Mouse (Mus musculus) adrenal gland, adult 2 months (tissue): ENCODE measurements around the gene Hacd3. TPM values are rescaled to one million over a fixed set of nuclear protein-coding genes. Genes with fewer than 3 reads are reported as not detected.
"Not testable (repeated sequence)": the region's sequence is repeated elsewhere in the genome, so short reads cannot be mapped to it uniquely, and the experiment has no call there.

Experiments used
- DNase-seq: peaks from one replicate; pipeline ENCODE4 v3.0.0; 2021
- long read RNA-seq: library from polyadenylated mRNA; stranded (forward); transcript quantifications from one replicate; pipeline ENCODE4 v2.0.0, GENCODE M21; 2021
- polyA plus RNA-seq: library from polyadenylated mRNA; depleted of rRNA; stranded (reverse); fragments of >200 nt; gene quantifications from 2 replicates; pipeline ENCODE4 v1.2.3, GENCODE M21; 2012; rRNA removed
- total RNA-seq, 2 experiments: library from RNA; stranded (reverse); gene quantifications; 2 replicates each; pipeline ENCODE4 v1.2.3; 2021

The Hacd3 gene
- total RNA-seq: 100 to 1,000 TPM; 255 to 306 TPM
- 177 and 180 TPM in 2 replicates for polyA plus RNA-seq
- long read RNA-seq, transcript Hacd3-201 (11 exons, 2,709 nt): major isoform, 228 of 254 reads
- long read RNA-seq, partial matches to known transcripts: 15 of 254 reads
- long read RNA-seq, other reads (novel, unspliced or antisense): 11 of 254 reads

- DNase-seq: peak; percentile 95
Observed at GRCm38 (mm10) chr9:65020991-65021886, at the start of gene Hacd3. Gene Hacd3 (minus strand): TSS chr9:65021693.

GRCm38 (mm10) chr9:65070587-65070986 is 49.1 kb upstream of the Hacd3 start:
- DNase-seq: no peak

- no peak for DNase-seq
Observed at GRCm38 (mm10) chr9:65064251-65064650, 42.8 kb upstream of the Hacd3 start.

DNA sequence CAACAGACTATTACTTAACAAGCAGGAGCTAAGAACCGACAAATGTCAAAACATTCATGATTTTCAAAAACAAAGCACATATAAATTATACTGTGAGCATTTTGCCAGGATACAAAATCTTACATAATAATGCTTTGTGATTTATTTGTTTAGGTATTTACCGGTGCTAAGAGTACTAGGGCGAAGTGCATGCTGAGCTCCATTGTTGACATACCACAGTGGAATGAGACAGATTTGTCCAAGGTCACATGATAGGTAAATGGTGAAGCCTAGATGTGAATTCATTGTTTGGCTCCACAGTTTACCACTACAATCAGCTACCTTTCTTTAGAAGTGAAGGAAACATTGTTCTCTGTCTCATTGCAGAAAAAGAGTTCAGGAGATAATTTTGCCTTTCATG is 29.5 kb upstream of the Hacd3 start:
- DNase-seq: no peak

DNA sequence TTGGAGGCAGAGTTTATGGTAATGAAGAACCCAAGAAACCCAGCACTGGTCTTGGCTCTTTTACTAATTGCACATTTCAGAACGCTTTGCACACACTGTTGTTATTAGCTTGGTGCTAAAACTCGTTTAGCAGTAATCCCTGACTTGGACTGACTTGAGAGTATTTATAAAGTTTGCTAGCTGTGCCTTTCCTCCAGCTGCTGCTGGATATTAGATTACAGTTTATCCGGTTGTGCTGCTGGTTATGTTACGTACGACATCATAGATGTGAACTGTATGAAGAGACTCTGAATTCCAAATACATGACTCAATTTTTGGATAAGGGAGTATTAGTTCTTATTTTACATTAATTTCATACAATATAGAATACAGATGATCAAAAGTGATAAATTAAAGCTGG is 27.9 kb upstream of the Hacd3 start:
- DNase-seq: no peak

GRCm38 (mm10) chr9:65046993-65047392 is 25.5 kb upstream of the Hacd3 start:
- DNase-seq: no peak

DNA sequence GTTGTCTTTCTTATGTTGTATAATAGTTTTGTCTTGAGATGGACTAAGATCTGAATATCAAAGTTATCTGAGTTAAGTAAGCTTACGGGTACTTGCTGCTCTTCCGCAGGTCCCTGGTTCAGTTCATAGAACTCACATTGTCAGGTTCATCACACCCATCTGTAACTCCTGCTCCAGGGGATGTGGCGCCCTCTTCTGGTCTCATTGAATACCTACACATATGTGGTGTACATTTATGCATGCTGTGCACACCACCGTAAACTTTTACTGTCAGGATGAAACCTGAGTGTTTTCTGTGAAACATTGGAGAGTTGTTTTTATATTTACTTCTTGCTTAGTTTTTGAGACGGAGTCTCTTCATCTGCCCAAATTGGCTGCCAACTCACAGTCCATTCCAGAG is 19.9 kb upstream of the Hacd3 start:
- no peak for DNase-seq

GRCm38 (mm10) chr9:65036861-65037260 is 15.4 kb upstream of the Hacd3 start:
- no peak for DNase-seq

- peak; percentile 62 for DNase-seq
Observed at GRCm38 (mm10) chr9:65036456-65036855, 15.0 kb upstream of the Hacd3 start.

DNA sequence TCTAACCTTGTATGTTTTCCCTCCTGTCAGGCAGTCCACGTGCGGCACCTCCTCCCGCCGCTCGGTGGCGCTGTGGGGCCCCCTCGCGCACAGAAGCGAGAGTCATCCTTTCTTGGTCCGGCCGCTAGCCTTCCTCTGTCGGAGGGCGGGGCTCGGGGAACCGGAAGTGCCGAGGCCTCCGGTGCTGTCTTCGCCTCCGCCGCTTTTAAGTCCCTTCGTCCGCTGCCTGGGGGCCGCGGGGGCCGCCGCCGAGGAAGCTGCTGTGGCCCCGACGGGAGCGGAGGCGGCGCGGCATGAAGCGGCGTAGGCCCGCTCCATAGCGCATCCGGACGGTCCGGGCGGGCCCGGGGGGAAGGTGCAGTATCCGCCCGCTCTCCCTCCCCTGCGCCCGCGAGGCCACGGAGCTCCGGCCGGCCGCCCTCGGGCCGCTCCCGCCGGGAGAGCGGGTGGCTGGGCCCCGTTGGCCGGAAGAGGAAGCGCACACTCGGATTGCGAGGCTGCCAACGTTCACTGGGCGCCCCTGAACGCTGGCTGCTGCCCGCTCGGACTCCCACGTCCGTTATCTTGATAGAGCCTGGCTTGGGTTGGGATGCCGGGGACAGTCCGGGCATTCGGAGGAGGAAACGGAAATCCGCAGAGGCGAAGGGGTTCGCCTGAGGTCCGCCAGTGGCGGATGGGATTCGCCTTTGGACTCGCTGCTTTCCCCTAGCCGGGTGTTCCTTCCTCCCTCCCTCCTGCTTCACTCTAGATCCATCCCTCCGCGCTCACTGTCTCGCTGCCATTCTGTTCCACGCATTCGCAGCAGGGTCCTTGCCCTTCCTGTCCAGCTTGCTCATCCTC is 11.0 kb upstream of the Hacd3 start, which contains the start of gene Dpp8:
Gene Dpp8 (plus strand): TSS at position 146 of the 840 bp plus-strand sequence.
- DNase-seq: peak; percentile 96

DNA sequence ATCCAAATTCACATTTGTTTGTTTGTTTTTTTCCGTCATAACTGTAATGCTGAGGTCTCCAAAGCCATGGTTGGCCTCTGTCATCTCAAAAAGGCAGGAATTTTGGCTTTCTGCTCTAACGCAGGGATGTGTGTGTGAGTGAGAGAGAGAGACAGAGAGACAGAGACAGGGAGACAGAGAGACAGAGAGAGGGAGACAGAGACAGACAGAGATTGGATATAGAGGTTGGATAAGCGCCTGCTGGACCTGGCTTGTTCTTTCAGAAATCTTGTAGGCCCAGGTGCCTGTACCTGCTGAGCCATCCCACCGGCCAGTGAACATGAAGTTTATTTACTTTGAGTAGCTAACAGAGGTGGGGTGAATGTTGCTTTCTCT is 10.4 kb upstream of the Hacd3 start:
- DNase-seq: no peak

DNA sequence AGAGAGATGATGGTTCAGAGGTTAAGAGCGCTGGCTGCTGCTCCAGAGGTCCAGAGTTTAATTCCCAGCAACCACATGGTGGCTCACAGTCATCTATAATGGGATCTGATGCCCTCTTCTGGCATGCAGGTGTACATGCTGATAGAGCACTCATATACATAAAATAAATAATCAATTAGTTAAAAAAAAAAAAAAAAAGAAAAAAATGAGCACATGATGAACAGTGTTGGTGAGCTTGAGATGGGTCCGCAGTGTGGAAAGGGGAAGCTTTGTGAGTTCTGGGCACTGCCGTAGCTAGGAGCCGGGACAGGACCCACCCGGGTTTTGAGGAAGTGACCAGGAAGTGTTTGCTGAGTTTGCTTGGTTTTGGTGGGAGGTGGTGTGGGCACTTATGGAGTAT is 9.9 kb upstream of the Hacd3 start:
- DNase-seq: not testable (repeated sequence)

DNA sequence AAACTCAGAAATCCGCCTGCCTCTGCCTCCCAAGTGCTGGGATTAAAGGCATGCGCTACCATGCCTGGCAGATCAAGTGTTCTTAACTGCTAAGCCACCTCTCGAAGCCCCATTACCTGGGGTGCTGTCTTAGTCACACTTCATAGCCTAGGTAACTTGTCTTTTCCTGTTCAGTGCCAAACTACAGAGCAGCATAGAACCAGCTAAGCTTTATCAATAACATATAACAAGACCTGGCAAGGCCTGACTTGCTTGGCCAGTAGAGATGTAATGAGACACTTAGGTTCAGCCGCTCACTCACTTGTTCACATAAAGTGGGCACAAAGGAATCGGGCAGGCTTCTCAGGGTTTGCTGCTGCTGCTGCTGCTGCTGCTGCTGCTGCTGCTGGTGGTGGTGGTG is 6.8 kb upstream of the Hacd3 start:
- no peak for DNase-seq

DNA sequence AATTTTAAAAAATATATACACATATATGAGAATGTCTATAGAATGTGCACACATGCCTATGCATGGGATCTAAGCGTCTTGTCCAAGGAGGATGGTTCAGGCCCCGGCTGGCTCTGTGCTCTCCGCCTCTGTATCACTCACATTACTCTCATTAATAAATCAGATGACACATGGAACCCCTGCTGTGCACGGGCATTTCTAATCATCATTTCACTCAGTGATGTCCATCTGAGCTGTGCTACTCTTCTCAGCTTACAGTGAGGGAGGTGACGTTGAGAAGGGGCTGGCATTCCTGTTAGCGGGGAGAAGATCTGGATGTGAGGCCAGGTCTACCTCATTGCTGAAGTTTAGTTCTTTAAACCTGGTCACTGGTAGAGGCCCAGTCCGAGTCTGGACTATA is 5.7 kb upstream of the Hacd3 start:
- no peak for DNase-seq

DNA sequence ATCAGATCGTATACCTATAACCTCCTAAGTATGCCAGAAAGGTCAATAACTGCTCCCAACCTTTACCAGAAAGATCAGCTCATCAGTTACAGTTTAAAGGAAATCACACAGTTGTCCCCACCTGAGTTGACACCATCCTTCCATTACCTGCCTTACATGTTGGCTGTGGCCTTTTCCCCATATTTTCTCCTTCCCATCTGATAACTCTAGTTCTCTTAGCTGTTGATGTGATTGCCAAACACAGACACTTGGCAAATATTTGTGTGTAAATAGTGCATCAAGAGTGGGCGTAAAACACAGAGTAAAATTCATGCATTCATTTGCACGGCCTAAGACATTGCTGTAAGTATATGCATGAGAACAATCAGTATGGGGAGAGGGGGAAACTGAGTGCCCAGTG is 2.0 kb upstream of the Hacd3 start:
- no peak for DNase-seq

- peak; percentile 79 for DNase-seq
Observed at GRCm38 (mm10) chr9:65022580-65023135, 1.2 kb upstream of the Hacd3 start.

DNA sequence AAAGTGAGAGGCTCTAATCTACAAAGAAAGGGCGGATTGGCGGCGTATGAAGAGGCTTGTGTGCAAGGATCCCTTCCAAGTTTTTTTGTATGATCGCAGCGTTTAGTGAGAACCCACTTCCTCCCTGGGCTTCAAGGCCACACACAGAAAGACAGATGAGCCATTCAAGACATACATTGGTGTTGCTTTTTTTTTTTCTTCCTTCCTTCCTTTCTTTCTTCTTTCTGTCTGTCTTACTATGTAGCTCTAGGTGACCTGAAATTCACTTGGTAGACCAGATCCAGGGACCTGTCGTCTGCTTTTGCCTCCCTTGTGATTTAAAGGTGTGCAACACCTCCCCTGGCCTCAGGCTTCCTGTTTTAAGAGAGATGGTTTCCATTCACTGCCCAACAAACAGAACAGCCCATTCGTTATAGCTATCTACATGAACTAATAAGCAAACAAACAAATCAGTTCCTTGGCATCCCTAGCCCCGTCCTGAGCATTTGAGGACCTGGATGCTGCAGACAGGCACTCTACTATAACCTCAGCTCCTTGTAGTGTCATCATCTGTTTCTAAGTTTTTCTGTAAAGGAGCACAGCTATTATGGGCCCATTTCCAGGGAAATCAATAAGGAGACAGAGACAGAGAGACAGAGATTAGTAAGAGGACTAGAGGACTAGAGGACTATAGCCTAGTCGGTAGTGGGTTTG is 540 bp upstream of the Hacd3 start:
- DNase-seq: no peak

DNA sequence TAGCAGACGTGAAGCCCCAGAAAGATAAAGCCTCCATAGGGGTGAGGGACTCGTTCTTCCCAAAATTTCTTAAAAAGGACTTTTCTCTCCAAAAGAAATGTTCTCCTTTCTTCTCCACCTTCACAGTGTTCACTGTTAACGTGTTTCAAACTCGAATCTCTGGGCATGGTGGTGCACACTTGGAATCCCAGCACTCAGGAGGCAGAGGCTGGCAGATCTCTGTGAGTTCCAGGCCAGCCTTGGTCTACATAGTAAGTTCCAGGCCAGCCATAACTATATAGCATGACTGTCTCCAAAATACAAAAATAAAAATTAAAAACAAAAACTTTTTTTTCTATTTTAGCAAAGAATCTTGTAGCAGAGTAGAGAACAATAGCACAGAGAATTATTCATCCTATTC is 1.4 kb downstream of the Hacd3 start:
- no peak for DNase-seq

DNA sequence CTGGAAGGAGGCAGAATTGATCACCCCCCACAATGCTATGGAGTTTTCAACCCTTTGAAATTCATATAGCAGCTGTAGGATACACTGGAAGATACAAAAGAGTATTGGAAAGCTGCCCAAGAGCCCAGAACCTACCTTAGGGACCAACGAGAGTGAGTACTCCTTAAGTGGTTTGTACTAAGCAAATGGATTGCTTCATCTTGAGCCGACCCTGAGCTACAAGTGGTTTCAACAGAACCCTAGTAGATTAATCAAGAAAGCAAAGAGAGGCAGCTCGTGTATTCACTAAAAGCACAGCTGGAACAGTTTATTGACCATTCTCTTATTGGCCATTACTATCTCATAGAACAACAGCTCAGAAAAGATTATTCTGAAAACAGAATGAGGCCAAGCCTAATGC is 2.3 kb downstream of the Hacd3 start:
- peak; percentile 58 for DNase-seq

DNA sequence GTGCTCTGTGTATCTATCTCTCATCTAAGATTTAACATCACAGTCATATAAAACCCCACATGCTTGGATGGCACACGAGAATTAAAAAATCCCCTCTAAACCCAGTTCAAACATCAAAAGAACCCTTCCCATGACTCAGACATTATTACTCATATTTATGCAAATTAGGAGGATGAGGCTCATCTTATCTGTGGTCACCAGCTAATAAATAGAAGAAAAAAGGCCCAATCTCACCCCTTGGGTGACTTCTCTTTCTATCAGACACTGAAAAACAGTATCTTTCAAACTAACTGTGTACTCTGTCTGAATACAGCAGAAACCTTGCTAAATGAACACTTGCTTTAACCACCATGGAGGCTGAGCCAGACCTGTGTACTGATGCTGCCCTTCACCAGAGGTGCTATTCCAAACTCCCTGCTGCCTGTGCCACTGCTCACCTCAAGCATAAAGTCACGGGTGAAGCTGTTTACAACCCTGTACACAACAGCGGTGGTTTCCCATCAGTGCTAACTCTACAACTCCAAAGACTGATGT is 2.8 kb downstream of the Hacd3 start:
- peak; percentile 38 for DNase-seq

DNA sequence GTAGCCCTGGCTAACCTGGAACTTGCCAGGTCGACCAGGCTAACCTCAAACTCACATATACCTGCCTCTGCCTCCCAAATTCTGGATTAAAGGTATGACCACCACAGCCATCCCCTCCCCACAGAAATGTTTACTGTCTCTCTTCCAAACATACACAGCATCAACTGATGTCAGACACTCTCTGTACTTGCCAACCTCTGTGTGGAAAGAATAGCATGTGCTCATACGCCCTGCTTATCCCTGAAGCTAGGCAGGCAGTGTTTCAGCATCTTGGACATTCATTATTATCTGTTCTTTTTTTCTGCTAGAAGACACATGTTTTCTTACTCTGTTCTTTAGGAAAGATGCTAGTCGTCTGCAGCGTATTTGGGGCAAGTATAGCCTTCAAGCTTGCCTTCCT is 3.6 kb downstream of the Hacd3 start:
- peak; percentile 17 for DNase-seq
